Mouse (Mus musculus): ENCODE results near the gene Yif1a. TPM values are rescaled to one million over a fixed set of nuclear protein-coding genes. Genes with fewer than 3 reads are reported as not detected.
A peak's percentile ranks its signal among the peaks of the same experiment; 100 is the strongest.

Gene Yif1a
- 80.4 and 84.7 TPM in 2 replicates for total RNA-seq (2021)
- long read RNA-seq, experiment 1, transcript Yif1a-201 (8 exons, 1,488 nt) = major isoform, 96 of 106 reads
- long read RNA-seq, experiment 1, partial matches to known transcripts = 7 of 106 reads
- long read RNA-seq, experiment 1, other reads (novel, unspliced or antisense) = 2 of 106 reads
- long read RNA-seq, experiment 2, transcript Yif1a-201 (8 exons, 1,488 nt) = major isoform, 70 of 73 reads
- long read RNA-seq, experiment 2, partial matches to known transcripts = 2 of 73 reads
- long read RNA-seq, experiment 2, other reads (novel, unspliced or antisense) = 0 of 73 reads

GRCm38 (mm10) chr19:5087884-5088728 is at the start of gene Yif1a:
Yif1a (plus strand) TSS chr19:5088538.
- DNase-seq = peak; percentile 97

DNA sequence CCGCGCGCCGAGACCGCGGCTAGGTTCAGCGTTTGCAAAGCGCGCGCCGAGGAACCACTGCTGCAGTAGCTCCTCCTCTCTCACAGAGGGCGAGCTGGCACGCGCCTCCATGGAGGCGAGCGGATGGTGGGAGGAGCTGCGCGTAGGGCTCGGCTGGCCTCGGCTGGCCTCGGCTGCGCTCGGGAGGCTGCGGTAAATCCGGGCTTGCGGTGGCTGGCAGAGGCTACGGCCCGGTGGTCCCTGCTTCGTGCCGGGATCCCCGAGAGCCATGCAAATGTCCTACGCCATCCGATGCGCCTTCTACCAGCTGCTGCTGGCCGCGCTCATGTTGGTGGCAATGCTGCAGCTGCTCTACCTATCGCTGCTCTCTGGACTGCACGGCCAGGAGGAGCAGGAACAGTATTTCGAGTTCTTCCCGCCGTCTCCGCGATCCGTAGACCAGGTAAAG is 49.6 kb upstream of the Yif1a start, which contains the start of the genes B4gat1 and AC124502.3:
B4gat1 (plus strand) TSS at position 118 of the 448 bp plus-strand sequence.
AC124502.3 (plus strand) TSS at position 183 of the 448 bp plus-strand sequence.
- DNase-seq = peak; percentile 94

GRCm38 (mm10) chr19:5039301-5040114 is 48.8 kb upstream of the Yif1a start:
- DNase-seq = peak; percentile 39

- peak; percentile 96 for DNase-seq
Observed at GRCm38 (mm10) chr19:5040862-5041523, 47.3 kb upstream of the Yif1a start, which contains the start of gene Brms1. Brms1 (plus strand) TSS chr19:5041354.

GRCm38 (mm10) chr19:5041588-5041987 is 46.8 kb upstream of the Yif1a start:
- no peak for DNase-seq

- no peak for DNase-seq
Observed at GRCm38 (mm10) chr19:5045531-5045930, 42.8 kb upstream of the Yif1a start.

GRCm38 (mm10) chr19:5048138-5049056 is 39.9 kb upstream of the Yif1a start:
- no peak for DNase-seq

DNA sequence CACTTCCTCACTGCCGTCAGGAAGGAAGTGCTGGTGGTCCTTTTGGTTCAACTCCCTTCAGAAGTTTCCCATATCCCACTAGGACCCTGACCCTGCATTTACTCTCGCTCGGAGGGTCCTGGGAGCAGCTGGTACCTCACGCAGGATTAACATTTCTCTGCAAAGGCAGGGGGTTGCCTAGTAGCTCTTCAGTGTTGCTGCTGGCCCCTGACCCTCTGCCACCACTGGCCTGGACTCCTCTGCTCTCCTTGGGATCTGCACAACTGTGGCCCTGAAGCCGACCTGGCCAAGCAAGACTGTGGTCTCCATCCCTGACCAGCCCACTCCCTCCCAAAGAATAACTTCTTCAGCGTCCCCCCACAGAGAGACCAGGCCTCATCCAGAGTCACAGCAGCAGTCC is 39.0 kb upstream of the Yif1a start:
- DNase-seq = no peak

GRCm38 (mm10) chr19:5050047-5050905 is 38.1 kb upstream of the Yif1a start, which contains the start of gene Rin1:
Rin1 (plus strand) TSS chr19:5050481.
- DNase-seq = peak; percentile 73

GRCm38 (mm10) chr19:5051031-5051430 is 37.3 kb upstream of the Yif1a start:
- DNase-seq = peak; percentile 67

DNA sequence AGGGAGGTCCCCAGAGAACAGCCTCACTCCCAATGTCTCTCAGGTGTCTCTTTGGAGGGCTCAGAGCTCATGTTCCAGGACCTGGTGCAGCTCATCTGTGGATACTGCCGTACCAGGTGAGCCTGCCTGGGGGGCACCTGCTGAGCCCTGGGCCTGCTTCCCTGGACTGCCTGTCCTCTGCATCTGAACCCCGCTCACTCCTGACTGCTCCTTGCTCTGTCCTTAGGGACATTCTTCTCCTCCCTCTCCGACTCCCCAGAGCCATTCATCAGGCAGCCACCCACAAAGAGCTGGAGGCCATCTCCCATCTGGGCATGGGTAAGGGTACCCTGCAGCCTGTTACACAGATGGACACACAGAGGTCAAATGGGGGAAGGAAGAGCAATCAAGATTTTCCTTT is 36.8 kb upstream of the Yif1a start:
- DNase-seq = no peak

GRCm38 (mm10) chr19:5052166-5052822 is 36.0 kb upstream of the Yif1a start:
- DNase-seq = no peak

GRCm38 (mm10) chr19:5052853-5053252 is 35.5 kb upstream of the Yif1a start:
- DNase-seq = no peak

DNA sequence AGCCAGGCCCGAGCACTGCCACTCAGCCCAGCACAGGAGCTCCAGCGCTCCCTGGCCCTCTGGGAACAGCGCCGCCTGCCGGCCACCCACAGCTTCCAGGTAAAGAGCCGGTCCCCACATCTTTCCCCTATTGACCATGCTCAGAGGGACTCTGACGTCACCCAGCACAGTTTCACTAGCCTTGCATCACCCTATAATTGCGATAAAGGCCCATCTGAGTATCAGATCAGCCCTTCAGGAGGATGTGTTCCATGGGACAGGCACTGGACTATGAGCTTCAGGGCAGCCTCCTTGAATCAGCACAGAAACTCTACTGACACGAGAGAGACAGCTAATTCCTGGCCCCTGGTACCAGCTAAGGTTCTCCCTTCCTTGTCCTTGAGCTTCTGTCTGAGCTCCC is 34.4 kb upstream of the Yif1a start:
- DNase-seq = peak; percentile 83

DNA sequence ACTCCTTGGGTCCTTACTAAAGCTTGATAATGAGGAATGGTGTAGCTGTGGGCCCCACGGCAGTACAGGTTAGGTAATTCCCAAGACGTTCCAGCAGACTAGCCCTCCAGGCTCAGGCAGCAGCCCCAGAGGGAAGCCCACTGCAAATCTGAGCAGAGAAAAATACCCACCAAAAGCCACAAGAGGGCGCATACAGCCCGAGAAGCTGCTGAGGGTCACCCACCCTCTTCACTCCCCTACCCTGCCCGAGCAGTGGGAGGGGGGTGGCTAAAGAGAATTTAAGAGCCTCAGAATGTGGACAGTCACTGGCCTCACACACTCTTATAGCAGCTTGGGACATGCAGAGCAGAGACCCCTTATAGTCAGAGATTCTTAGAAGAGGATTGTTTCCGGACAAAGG is 32.1 kb upstream of the Yif1a start:
- DNase-seq = peak; percentile 38

DNA sequence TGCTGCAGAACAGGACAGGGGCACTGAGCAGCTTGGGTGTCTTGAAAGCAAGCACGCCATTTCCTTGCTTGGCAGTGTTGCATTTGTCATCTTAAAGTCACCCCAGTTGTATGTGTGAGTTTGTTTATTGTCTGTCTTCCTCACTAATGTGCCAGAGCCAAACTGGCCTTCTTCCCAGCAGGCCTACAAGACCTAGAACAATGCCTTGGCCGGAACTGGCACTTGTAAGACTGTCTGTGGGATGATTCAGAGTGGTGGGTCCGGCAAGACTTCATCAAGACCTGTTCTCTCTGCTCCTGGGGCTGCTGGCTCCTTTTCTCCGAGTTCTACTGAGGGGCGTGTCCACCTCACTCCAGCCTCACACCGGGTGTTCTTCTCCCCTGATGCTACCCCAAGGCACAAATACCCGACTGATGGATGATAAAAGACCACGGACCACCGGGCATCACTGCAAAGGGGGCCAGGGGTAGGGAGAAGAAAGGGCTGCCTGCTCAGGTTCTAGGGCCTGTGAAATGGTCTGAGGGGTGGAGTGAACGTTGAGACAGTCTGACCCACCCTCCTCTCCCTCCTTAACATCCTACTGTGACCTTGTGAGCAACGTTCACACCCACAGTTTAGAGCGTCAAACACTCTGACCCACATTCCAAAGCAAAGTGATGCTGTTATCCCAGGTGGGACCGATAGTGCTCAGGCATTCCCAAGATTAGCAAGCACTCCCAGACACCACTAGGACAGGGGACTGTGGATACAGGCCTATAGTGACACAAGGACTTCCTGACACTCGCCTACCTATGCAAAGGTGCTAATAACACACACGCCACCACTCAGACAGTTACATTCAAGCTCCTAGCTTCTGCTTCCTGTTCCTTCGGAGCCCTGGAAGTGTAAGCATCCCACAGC is 30.2 kb upstream of the Yif1a start:
- no peak for DNase-seq

Measured in adrenal gland, postnatal 14 days (tissue).